Mouse (Mus musculus) monocyte, adult 5-6 weeks (primary cell): ENCODE measurements at regions not wholly inside any gene's neighbourhood (a gene's known extent, or its start where the extent isn't known, plus 50 kb on each side); places are given as distances from the start of the nearest gene placed in this dataset.
"Not testable (repeated sequence)": the region's sequence is repeated elsewhere in the genome, so short reads cannot be mapped to it uniquely, and the experiment has no call there.

ENCODE experiments used
- ATAC-seq: fragments of 153-309, 156-312 bp; replicated peaks from 2 replicates; pipeline ENCODE4 v1.8.0; 2017; ENCODE audit warnings: mild to moderate bottlenecking; ENCODE audit not compliant: low TSS enrichment, insufficient number of reproducible peaks, severe bottlenecking, poor library complexity, low FRiP score

DNA sequence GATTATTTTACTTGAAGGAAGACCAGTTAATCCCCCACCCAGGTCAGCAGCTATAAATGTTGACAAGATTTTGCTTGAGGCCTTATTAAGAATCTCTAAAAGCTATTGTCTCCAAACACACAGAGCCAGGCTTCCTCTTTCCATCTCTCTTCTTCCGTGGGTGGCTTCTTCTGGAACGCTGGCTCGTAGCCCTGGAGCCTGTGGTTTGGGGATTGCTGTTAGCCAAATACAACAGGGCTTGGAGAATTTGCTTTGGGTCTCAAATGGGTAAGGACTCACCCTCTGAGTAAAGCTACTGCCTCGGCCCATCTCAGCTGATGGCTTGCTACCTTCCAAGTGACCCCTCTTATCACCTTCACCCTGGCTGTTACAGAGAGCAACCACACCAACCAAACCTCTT is 179.3 kb upstream of the Hes1 start:
- no peak for ATAC-seq

DNA sequence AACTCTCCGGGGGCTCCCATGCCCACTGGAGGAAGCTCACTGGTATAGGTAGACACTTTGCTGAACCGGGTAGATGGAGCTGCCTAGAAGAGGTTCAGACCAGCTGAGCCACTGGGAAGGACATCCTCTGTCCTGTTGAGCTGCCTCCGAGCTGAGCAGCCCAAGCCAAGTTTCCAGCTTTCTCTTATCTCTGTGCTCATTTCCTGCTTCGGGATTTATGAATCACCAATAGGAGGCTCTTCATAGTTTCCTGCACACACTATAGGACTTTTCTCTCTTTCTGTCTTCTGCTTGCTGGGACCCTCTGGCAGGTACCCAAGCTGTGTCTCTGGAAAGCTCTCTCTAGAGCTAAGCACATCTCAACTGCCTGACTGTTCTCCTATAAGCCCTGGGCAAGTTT is 177.4 kb upstream of the Hes1 start:
- no peak for ATAC-seq

DNA sequence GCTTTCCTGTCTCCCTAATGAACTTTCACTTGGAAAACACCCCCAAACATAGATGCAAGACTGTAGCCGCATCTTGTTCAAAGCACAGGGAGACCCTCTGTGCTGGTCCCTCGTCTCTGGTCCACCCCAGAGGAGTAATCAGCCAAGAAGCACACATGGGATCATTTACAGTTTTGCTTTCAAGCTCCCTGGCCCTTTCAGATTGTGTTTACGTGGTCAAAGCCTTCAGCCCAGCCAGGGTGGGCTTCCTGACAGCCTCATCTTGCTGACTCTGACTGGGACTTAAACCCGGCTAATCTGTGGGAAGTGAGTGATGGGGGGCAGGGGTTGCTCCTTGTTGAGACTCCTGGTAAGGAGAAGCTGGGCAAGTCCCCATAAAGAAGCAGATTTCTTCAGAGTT is 174.8 kb upstream of the Hes1 start:
- no peak for ATAC-seq

DNA sequence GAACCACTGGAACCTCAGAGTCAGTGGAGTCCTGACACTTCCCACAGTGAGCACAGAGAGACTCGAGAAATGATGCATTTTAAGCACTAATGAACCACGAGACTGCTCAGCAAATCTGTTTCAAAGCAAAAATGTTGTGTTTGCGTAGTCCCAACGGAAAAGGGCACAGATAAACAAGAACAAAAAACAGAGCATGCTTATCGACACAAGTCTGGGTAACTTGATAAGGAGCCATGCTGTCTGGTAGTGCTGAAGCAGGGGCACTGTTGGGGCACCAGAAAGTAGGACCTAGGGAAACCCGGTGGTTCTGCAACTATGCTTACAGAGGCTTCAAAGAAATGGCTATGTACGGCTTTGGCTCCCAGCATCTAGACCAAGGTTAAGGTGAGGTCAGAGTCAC is 172.7 kb upstream of the Hes1 start:
- ATAC-seq: no peak

- no peak for ATAC-seq
Measured at GRCm38 (mm10) chr16:29893871-29894828, 170.0 kb upstream of the Hes1 start.

DNA sequence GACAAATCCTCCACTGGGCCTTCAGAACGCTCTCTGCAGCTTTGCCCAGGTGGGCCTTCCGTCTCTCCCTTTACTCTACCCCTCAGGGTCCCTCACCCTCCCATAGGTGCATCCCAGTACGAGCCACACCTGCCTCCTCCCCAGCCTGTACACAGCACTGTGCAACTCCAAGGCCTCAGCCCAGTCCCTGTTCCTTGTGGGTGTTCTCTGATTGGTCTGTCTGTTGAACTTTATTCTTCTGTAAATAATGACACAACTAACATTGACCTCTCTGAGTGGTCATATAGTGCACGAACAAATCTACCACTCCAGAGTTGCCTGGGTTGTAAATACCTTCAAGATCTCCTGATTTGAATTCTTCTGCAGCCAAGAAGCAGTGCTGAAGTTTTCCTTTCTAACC is 167.8 kb upstream of the Hes1 start:
- ATAC-seq: no peak

DNA sequence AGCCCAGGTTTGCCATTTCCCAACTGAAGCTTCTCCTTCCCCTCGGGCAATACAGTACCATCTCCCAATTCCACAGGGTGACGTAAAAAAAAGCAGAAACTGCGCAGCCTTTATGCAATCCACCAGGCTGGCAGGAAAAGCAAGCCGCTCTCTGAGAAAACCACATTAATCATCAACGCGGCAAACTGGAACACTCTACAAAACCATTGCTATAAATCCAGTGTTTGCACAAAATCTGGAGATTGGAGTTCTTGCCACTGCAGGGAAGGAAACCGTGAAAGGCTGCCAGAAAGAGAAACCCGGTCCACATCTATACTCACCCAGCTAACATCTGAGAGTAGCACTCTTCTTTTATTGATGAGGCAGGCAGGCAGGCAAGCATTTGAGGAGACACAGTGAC is 160.7 kb upstream of the Hes1 start:
- no peak for ATAC-seq

DNA sequence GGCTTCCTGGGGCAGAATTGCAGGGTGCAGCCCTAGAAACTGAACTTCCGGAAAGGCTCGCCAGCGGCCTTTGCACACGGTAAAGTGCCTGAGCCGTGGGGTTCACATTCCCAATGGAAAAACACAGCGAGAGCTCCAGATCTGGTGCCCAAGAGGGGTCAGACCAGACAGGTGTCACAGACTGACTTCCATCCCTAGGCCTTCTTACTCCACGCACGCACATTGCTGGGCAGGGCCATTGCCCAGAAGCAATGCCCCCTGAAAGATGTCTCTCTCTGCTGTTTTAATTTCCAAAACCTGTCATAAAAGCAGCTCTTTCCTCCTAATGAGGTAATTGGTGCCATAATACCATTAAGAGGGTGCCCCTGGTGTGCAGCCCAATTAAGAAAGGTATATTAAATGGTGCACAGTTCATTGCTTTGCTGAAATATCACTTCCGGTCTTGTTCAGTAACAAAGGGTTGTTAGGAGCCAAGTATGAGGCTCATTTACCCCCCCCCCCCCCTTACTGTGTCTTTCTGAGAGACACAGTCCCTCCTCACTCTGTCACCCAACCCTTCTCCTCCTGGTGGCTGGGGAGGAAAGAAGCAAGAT is 159.9 kb upstream of the Hes1 start:
- no peak for ATAC-seq

- ATAC-seq: no peak
Measured at GRCm38 (mm10) chr16:29907331-29907730, 156.9 kb upstream of the Hes1 start.

- ATAC-seq: no peak
Measured at GRCm38 (mm10) chr16:29908031-29908430, 156.2 kb upstream of the Hes1 start.

- ATAC-seq: no peak
Measured at GRCm38 (mm10) chr16:29909923-29910465, 154.2 kb upstream of the Hes1 start.

- no peak for ATAC-seq
Measured at GRCm38 (mm10) chr16:29911164-29911571, 153.0 kb upstream of the Hes1 start.

GRCm38 (mm10) chr16:29913357-29914010 is 150.7 kb upstream of the Hes1 start:
- ATAC-seq: no peak

- no peak for ATAC-seq
Measured at GRCm38 (mm10) chr16:29915346-29915745, 148.8 kb upstream of the Hes1 start.

DNA sequence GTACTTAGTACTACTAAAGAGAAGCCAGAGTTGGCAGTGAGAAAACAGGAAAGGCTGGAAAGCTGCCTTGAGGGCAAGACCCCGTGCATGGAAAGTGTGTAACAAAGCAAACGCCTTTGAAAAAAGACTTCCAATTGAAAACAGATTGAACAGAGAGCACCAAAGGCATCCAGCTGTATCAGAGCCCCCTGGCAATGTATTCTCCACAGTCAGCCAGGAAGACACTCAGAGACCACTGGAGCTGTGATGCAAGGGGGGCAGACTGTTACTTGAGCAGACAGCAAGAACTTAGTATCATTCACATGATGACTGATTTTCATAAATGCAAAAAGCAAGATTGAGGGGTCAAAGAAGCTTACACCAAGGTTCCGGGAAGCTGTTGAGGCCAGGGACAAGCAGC is 146.2 kb upstream of the Hes1 start:
- ATAC-seq: no peak

- ATAC-seq: no peak
Measured at GRCm38 (mm10) chr16:29918396-29918795, 145.8 kb upstream of the Hes1 start.

DNA sequence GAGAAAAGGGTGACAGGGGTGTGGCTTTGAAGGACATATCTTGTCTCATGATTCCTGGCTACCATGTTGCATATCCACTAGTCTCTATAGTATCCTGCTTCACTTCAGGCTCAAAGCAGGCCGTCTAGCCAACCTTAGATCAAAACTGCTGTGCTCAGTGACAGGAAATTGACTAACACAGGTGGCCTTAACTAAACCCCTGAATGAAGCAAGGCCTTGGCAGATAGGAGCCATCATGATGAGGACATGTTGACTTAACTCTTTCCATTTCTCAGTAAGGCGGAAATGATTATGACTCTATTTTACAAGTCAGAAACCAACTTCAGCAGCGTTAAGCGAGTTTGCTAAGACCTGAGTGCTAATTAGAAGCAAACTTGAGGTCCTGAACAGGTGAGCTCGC is 143.2 kb upstream of the Hes1 start:
- no peak for ATAC-seq

DNA sequence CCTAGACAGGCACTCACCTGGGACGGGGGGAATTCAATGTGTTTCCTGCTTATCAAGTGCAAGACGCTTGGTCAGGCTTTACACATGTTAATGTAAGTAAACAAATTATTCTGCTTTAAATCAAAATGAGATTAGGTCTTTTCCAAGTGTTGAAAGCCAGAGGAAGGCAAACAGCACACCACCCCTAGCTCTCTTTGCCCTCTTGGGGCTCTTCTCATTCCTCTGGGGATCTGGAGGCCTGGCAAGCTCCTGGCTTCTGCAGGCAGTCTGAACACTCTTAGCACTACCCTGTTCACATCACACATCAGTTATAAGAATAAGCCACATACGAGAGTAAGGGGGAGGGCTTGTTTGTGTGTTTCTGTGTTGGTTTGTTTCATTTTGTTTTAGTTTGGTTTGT is 142.8 kb upstream of the Hes1 start:
- ATAC-seq: no peak

- not testable (repeated sequence) for ATAC-seq
Measured at GRCm38 (mm10) chr16:29927276-29927675, 136.9 kb upstream of the Hes1 start.

DNA sequence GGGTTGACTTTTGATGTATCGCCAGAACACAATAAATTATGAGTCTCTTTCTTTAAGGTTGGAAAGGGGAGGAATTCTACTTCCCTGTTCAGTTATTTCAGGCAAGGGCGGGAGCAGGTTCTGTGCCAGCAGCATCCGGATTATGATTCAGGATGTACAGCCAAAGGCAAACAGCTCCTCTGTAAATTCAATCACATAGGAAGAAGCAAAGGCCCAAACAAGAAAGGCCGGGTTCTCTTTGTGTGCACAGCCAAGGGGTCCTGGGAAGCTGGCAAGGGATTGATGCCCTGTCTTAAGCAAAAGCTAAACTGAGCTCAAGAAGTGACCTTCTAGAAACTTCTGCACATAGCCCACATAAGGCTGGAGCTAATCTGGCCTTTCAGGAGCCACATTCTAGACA is 135.9 kb upstream of the Hes1 start:
- no peak for ATAC-seq
